Mouse (Mus musculus) lung, postnatal 0 days (tissue): ENCODE results near the gene Cuedc1.

ENCODE experiments used
- CTCF ChIP-seq: IDR thresholded peaks from 2 replicates; pipeline ENCODE4 v1.5.1; 2016; ENCODE audit warnings: antibody characterized with exemption, mild to moderate bottlenecking
- EP300 ChIP-seq: IDR thresholded peaks from 2 replicates; pipeline ENCODE4 v1.6.1; 2016; ENCODE audit warnings: antibody characterized with exemption, mild to moderate bottlenecking, control low read depth

GRCm38 (mm10) chr11:88112078-88112477 is 14.2 kb downstream of the Cuedc1 start:
- TF ChIP-seq CTCF (no peak), EP300 (no peak)
